In the genomic region with DNA sequence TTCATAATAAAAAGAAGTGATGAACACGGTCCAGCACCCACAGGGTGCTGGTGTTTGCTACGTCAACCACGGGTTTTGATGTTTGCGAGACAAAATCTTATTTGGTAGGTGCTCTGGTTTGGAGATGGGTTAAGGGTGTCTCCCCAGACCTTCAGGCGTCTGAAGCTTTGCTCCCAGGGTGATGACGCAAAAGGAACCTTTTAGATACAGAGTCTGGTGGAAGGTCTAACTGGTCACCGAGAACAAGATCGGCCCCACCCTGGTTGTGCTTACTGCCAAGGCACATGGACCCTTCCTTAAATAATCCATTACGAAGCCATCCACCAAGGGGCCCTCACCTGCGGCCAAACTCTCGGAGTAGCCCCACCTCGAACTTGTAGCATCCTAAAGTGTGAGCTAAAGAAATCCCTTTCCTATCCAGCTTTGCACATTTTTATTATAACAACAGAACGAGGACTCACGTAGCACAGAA, we compare ENCODE assay signal across 15 mouse cellular contexts.
"Had no signal": no experiment of that assay in that cellular context is flagged by ENCODE, and none has a peak within 500 bp of the region (broad histone marks: within the 10 kb centered on the region; RNA-seq: fewer than 3 reads in every experiment).

No protein-coding gene starts in this region.

- H3K36me3 ChIP-seq: limb, embryonic 15.5 days; midbrain, embryonic 12.5 days; neural tube, embryonic 12.5 days had no signal

- H3K4me2 ChIP-seq: limb, embryonic 15.5 days; liver, embryonic 12.5 days; lung, embryonic 14.5 days; midbrain, embryonic 12.5 days; neural tube, embryonic 12.5 days had no signal

- H3K9me3 ChIP-seq: limb, embryonic 15.5 days; liver, embryonic 12.5 days; megakaryocyte, embryonic 14.5 days; midbrain, embryonic 12.5 days; neural tube, embryonic 12.5 days had no signal

- ATAC-seq: intestine, postnatal 0 days; liver, embryonic 12.5 days; midbrain, embryonic 16.5 days had no signal

- H3K4me1 ChIP-seq: neural tube, embryonic 12.5 days had no signal

- H3K27me3 ChIP-seq: limb, embryonic 15.5 days; liver, embryonic 12.5 days; megakaryocyte, embryonic 14.5 days; neural tube, embryonic 12.5 days had no signal

- H3K27ac ChIP-seq: kidney, postnatal 0 days; limb, embryonic 15.5 days; liver, embryonic 12.5 days; midbrain, embryonic 12.5 days; neural tube, embryonic 12.5 days had no signal

- H3K4me3 ChIP-seq: limb, embryonic 15.5 days; liver, embryonic 12.5 days; megakaryocyte, embryonic 14.5 days; midbrain, embryonic 12.5 days; neural tube, embryonic 12.5 days had no signal

- H3K9ac ChIP-seq: limb, embryonic 15.5 days; liver, embryonic 12.5 days; lung, embryonic 14.5 days; midbrain, embryonic 12.5 days; neural tube, embryonic 12.5 days had no signal

- DNase-seq: kidney, adult 8-10 months; kidney, postnatal 36 days; layer of hippocampus, adult 9-11 months; layer of hippocampus, postnatal 36 days; lung, embryonic 14.5 days; lung, postnatal 10 days; lung, postnatal 4 days had no signal
